Mouse (Mus musculus) naive thymus-derived CD4-positive, alpha-beta T cell, adult 2 months (primary cell): ENCODE data around the gene Wipf1.

Experiments
- DNase-seq: peaks from one replicate; pipeline ENCODE4 v3.0.0-alpha.2; 2011; ENCODE audit warnings: low read depth

The Wipf1 gene

DNA sequence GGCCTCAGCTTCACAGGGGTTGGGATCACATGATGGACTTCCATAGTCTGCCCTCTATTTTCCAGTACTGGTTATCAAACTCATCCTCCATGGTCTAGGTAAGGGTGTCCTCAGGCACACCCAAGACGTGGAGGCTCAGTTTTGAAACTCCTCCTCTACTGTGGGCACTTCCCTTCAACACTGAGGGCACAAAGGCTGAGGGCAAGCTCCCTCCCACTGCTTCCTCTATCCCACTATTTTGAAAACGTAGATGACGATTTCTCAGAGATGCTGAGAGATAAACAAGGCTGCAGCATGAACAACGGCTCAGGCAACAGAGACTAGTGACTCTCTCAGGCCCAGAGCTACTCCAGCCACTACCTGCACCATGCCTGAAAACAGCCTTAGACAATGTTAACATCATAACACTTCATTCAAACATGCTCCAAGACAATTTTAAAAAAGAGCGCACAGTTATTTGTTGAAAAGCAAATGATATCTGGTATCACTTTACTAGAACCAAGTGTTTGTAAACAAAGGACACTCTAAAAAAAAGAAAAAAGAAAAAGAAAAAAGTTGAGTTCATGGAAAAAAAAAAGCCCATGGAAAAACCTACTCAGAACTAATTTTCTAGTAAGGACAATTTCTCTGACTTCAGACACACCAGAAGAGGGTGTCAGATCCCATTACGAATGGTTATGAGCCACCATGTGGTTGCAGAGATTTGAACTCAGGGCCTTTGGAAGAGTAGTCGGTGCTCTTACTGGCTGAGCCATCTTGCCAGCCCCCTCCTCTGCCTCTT, 62.3 kb downstream of the Wipf1 start:
- peak; percentile 47 for DNase-seq

DNA sequence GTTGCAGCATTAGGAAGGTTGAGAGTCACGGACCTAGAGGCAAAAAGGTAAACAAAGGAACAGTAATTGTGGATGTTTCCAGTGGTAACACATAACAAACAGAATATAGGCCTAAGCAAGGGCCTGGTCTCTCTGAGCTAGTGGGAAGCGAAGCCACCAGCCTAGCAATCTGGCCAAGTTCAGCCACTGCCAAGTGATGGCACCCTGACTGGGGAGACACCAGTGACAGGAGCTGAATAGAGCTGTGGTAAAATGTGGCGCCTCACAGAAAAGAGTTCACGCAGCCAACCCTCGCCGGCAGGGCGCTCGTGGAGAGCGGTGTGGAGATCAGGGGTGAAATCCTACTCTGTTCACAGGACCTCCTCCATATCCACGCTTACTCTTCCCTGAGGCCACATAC, 63.1 kb downstream of the Wipf1 start:
- no peak for DNase-seq

DNA sequence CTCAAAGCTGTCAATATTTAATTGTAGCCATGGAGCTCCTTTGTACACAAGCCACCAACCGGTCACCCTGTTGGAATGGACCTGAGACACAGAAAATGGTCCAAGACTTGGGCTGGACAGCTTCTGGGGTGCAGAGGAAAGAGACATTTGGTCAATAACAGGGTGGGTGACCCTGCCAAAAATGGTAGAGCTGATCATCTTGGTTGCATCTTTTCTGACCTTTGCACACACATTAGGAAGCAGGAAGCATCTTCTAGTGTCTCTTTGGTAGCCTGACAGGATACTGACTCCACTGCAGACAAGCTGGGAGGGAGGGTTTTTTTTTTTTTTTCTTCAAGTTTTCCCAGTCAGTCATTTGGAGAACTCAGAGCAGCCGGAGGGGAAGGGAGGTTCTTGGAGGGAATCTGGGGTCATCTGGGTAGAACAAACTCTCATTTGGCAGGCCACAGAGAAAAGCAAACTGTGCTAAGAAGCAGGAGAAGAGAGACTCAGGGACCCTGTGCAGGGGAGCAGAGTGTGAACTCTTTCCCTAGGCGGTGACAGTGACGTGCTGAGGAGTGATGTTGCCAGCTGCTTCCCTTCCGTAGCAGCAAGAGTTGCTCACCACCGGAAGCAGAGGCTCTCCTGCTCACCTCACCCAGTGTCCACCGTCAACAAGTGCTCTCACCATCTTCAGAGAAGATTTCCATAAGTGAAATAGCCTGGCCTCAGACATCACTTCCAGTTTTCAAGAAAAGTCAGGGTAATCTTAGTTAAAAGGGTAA, 65.9 kb downstream of the Wipf1 start:
- peak; percentile 75 for DNase-seq

DNA sequence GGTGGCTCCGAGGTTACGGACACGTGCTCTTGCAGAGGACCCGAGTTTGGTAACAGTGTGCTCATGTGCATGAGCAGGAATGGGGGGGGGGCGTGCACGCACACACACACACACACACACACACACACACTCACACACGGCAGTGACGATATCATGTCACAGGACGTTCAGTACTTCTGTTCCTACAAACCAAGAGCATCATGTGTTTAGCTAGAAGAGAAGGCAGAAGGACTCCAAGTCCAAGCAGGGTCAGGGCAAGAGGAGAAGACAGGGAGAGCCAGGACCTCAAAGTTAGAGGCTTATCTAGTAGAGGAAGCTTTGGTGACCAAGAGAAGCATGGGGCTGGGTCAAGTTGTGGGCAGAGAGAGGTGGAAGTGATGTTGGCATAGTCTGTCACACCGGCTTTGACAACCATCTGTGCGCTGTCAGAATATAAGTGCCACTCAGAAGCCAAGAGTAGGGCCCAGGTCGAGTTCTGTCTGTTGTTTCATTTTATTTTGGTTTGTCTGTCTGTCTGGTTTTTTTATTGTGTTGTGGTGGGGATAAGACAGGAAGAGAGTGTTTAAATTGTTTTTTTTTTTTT, 66.7 kb downstream of the Wipf1 start:
- peak; percentile 52 for DNase-seq

DNA sequence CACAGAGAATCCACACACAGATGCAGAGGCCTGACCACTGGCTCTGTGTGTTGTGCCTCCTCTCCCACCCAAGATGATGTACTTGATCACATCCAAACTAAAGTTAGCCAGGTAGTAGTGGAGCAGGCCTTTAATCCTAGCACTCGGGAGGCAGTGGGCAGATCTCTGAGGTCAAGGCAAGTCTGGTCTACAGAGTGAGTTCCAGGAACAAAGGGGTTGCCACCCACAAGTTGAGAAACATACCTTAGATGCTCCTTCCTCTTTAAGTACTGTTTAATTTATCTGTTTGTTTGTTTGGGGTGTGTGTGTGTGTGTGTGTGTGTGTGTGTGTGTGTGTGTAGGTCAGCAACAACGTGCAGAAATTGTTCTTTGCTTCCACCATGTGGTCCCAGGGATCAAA, 67.3 kb downstream of the Wipf1 start:
- no peak for DNase-seq

DNA sequence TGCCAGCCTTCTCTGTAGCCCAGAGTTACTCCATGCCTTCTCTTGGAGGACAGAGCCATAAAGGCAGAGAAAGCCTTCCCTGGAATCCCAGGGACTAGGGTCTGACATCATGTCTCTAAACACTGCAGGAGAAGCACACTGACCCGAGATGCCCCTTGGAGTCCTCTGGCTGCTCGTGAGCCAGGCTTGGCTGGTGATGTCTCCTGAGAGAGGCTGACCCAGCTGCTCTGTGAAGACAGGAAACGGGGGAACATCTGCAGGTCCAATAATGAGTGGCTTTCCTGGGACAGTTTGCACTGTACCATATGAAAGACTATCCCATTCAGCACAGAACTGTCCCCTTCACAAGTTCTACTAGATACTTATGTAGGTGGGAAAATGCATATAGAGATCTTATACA, 69.4 kb downstream of the Wipf1 start:
- no peak for DNase-seq

DNA sequence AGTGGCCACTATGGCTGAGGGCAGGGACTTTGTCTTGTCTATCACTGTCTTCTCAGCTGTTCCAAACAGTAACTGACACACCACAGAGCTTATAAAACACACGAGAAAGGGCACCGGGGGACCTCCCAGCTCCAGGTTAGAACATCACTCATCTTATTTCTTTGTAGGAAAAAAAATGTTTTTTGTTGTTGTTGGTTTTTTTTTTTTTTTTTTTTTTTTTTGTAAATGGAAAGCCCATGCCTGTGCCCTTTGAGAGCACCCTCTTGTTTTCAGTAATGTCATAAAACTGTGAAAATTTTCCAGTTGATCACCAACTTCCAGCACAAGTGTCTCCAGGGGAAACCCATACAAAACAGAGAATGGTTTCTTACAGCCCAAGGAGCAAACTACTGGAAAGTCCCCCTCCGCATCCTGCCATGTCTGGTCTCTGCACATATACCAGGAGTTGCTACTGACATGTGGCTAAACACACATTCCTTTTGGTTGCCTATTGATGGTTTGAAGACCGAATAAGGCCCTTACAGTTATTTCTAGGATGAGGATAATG, 69.9 kb downstream of the Wipf1 start:
- DNase-seq, result peak; percentile 38

DNA sequence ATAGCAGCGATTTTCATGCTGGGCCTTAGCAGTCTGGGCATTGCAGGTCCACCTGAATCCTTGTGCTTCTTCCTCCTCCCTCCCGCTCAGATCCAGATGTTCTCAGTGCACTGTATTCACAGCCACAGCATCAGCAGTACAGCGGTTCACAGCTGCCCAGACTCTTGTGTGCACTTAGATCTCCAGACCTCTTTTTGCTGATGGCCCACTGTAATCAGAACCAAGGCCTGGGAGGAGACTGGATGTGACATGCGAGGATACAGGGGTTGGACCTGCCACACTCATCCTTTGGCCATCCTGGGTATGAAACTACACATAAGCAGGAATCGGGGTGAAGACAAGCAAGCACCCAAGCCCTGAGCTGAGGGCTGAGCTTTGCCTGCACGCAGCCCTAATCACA, 72.6 kb downstream of the Wipf1 start:
- DNase-seq, result no peak

DNA sequence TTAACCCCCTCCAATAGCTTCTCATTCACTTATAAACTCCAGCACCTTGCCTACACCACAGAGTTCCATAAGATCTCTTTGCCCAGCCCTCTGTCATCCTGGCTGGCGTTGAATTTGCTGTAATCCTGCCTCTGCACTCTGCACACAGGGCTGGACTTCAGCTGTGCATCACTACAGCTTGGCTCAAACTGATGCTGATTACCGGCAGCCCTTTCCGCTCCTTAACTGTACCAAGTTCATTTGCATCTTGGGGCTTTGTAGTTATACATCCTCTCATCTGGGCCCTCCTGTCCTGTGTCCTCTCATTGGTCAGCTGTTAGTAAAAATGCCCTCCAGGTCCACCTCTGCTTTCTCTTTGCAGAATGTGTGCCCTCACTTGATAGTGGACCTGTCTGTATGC, 73.4 kb downstream of the Wipf1 start:
- DNase-seq, result no peak

DNA sequence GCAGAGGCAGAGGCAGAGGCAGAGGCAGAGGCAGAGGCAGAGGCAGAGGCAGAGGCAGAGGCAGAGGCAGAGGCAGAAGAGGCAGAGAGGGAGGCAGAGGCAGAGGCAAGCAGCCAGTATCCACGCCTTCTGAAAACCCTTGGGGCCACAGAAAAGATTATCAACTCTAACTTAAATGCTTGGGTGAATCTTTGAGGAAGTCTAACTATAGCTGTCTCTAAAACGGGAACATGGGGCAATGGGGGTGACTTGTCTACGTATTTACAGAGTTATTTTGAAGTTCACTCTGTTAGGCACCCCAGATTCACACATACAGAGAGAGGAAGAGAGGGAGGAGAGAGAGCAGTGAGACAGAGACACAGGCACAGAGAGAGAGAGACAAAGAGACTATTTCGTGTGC, 74.0 kb downstream of the Wipf1 start:
- peak; percentile 35 for DNase-seq

DNA sequence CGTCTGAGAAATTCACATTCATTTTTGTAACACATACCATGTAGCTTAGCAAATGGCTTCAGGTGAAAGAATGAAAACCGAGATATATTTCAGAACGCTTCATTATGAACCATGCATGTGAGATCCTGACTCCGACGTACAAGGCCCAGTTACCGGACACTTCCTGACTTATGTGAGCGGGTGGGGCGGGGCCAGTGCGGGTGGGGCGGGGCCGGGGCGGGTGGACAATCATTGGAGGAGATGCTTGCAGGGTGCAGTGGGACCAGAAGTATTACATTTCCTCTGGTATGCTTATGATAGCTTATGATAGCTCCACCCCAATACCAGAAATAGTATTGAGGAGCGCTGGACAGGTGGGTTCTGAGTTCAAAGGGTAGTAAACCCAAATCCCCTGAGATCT, 74.9 kb downstream of the Wipf1 start:
- no peak for DNase-seq

DNA sequence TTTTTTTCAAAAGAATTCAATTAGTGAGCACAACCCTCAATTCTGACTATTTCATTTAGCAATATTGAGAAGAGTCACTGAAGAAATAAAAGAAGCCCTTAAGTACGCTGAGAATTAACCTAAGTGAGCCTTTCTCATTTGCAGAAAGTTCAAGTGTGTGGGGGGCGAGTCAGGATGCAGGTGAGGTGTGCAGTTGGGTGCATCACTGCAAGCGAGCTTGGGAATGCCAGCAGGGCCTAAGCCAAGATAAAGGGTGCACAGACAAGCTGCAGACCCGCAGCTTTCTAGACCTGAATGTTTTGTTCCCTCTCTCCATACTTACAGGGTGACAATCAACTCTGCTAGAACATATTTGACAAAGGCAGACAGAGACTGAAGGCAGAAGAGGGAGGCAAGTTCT, 75.3 kb downstream of the Wipf1 start:
- DNase-seq, result peak; percentile 29

DNA sequence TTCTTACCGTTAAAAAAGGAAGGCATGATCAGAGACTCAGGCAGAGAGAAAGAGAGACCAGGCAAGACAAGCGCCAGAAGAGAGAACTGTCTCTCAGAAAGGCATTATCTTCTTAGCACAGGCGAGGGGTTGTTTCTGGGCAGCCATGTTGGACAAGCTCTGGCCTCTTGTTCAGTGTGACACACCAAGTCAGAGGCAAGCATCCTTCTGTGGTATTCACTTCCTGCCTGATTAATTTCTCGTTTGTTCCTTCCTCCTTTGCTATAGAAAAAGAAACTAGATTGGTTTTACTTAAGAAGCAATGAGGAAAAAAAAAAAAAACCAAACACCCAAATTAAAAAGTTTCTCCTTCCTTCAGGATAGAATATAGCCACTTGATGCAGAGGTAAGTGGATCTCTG, 75.8 kb downstream of the Wipf1 start:
- DNase-seq, result peak; percentile 78

DNA sequence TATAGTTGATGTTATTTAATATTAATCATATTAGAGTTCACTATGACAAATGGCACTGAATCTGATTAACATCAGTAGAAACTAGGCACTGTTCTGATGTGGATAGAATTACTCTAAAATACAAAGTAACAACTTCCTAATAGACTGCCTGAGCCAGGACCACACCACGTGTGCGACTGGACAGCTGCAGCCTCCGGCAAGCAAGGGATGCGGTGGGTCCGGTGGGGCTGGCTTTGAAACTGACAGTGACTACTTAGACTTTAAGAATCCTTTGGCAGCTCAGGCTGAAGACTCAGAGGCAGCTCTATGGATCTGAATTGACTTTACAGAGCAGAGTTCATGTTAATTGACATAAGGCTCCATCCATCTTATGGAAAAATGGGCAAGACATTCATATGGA, 76.4 kb downstream of the Wipf1 start:
- no peak for DNase-seq

DNA sequence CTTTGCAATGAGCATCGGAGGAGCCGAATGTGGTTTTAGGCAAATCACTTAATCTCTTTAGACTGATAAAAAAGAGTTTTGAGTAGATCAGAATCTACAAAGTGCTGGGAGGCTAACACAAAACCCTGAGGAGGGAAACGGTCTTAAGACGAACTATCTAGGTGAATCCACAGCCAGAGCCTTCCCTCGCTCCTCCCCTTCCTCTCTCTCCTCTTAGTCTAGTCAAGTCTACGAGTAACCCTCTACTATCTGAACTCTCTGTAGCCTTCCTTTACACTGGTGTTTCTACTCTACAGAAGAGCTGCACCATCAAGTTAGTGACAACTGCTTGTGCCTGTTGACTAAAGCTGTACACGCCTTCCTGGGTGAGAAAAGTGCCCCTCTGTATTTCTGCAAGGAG, 77.0 kb downstream of the Wipf1 start:
- peak; percentile 79 for DNase-seq

DNA sequence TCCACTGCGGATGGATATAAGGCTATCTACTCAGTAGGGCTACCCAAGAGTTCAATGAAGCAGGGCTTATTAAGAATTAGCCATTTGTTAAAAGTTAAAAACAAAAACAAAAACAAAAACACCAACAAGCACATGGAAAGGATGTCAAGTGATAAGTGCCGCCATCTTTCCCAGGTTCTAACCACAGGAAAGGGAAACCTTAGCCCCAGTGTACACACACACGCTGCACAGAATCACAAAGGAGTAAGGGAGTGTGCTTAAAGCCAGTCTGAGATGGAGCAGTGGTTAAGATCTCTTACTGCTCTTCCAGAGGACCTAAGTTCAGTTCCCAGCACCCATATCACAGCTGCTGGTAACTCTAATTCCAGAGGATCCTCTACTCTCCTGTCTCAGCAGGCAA, 78.0 kb downstream of the Wipf1 start:
- DNase-seq, result peak; percentile 65

DNA sequence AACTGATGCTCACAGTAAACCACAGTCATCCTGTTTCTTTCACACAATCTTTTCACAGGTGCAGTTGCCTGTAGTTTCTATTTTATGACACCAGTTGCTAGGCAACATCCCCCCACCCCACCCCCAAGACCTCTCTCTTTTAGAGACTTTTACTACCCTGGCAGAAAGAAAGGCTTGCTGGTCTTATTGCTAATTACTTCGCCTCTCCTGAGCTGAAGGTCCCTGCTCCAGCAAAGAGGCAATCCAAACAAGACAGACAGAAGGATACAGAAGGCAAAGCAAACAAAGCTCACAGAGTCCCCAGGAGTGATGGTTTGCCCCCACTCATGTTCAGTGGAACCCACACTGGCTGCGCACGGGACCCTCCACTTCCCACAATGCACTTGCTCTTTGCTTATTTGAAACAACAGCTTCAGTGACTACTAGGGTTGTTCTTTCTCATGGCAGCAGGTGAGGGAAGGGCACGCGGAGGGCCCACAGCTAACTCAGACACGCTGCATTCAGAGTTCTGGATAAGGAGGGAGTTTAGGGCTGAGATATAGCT, 79.3 kb downstream of the Wipf1 start:
- DNase-seq, result peak; percentile 90

DNA sequence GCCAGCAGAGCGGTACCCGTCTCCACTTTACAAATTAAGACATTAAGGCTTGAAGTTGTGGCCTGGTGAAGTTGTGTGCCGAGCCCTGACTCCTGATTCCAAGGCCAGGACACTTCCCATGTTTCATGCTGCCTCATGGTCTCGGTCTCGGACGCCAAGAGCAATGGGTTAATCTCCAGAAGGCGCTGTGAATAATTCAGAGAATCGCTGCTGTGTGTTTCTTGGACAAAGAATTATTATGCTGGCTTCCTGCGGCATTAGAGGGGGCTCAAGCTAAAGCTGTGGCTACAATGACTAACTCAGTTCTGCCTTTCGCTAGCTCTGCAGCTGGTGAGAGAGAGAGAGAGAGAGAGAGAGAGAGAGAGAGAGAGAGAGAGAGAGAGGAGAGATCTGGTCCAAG, 85.5 kb downstream of the Wipf1 start:
- no peak for DNase-seq

DNA sequence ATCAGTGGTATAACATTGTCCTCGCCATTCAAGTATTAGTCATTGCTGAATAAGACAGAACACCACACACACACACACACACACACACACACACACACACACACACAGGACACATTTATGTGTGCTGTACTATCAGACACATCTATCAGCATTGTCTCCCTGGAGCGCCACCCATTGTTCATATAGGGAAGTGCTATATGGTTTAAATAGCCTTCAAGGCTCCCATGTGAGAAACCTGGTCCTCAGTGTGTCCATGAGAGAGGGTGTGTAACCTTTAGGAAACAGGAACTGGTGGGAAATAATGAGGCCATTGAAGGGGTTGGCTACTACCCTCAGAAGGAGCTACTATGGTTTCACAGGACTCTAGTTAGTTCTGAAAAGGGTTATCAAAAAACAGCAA, 87.5 kb downstream of the Wipf1 start:
- DNase-seq, result peak; percentile 54

DNA sequence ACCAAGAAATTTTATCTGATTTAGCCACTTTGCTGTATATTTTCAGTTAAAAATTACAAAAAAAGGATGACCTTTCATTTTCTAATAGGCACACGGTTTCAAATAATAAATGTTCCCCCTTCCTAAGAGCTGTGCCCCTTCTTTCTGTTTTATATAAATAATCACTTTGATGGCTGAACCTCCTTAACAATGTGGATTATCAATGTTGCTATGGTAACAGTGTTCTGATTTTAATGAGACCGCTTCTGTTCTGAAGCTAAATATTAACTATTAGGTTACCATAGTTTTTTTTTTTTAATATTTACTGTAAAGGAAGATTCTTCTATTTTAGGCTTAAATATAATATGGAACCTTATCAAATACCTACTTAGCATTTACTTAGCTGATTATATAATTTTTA, 89.2 kb downstream of the Wipf1 start:
- DNase-seq, result no peak

DNA sequence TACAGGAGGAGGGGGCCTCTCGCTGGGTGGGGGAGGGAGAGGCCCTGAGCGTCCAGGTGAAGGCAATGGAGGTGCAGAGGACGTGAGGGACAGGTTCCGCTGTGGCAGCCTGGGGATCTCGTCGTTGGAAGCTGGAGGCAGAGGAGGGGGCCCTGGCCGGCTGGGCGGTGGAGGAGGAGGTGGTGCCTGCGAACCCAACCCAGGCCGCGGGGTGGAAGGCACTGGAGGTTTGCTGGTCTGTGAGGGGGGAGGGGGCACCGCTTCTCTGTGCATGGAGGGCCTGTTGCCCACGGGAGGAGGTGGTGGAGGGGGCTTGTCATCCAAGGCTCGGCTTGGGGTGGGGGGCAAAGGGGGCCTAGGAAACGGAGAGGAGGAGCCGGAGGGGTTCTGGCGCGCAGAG, 92.6 kb downstream of the Wipf1 start:
- DNase-seq, result no peak

DNA sequence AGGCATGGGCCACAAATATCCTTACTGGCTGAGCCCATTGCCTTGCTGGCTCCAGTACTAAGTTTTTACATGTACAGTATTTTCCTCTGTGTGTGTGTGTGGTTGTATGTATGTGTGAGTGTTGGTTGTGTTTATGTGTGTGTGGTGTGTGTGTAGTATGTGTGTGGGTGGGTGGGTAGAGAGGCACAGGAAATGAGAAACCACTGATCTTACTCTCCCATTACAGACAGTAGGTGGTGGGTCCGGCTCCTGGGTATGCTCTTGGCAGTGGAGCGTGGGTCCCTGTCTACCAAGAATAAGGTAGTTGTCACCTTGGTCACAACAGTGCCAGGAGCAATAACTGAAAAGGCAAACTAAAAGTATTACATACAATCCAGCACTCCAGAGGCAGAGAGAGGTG, 93.7 kb downstream of the Wipf1 start:
- DNase-seq, result no peak

DNA sequence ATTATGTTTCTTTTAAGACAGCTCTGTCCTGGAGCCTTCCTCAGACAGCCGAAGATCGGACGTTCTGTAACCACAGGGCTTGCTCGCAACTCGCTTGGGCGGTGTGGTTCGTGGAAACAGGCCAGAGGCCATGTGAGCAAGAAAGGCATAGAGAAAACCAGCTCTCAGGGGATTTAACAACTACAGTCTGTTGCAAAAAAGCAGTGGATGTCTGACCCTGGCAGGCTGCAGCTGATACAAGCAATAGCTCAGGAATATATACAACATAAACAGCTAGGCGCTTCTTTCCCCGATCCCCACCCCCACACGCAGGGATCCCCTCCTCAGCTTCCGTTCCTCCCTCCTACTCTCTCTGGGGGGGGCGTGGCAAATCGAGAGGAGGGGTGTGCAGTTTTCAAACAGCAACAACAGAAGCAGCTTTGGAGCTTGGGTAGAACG, 97.6 kb downstream of the Wipf1 start:
- DNase-seq, result no peak
